Mouse (Mus musculus) natural killer cell, adult 2 months (primary cell): ENCODE measurements around the gene Olfr140.

Source experiments
- DNase-seq, 2 experiments: peaks; one replicate each; pipeline ENCODE4 v3.0.0; 2022; ENCODE audit warnings: low spot score in 2 of 2

Gene Olfr140

GRCm38 (mm10) chr2:90063494-90063893, at the start of gene Olfr140:
Gene Olfr140 (minus strand): TSS chr2:90063594.
- no peak for DNase-seq

- DNase-seq = no peak
Observed at GRCm38 (mm10) chr2:90070065-90070464, 6.7 kb upstream of the Olfr140 start.

- DNase-seq = no peak
Observed at GRCm38 (mm10) chr2:90035037-90035436, 28.4 kb downstream of the Olfr140 start, which contains the start of gene Olfr1265. Gene Olfr1265 (plus strand): TSS chr2:90035337.

- no peak for DNase-seq
Observed at GRCm38 (mm10) chr2:90025477-90025876, 37.9 kb downstream of the Olfr140 start, which contains the start of gene Olfr1264. Gene Olfr1264 (minus strand): TSS chr2:90025577.

GRCm38 (mm10) chr2:90011831-90012230, 51.6 kb downstream of the Olfr140 start, which contains the start of gene Olfr1263:
Gene Olfr1263 (plus strand): TSS chr2:90012131.
- no peak for DNase-seq

GRCm38 (mm10) chr2:89999845-90000244, 63.5 kb downstream of the Olfr140 start, which contains the start of gene Olfr1262:
Gene Olfr1262 (plus strand): TSS chr2:90000145.
- no peak for DNase-seq
